Mouse (Mus musculus) spleen, adult 2 months (tissue): ENCODE data around the gene Itpr1.

ENCODE experiments used
- CTCF ChIP-seq: fragments of 200-500 bp; IDR thresholded peaks from 2 replicates; pipeline ENCODE4 v1.5.1; 2011; ENCODE audit warnings: mild to moderate bottlenecking, inconsistent platforms; ENCODE audit not compliant: insufficient read depth, insufficient read length, insufficient replicate concordance; ENCODE audit errors: extremely low read depth
- POLR2A ChIP-seq: fragments of 200-500 bp; IDR thresholded peaks from 2 replicates; pipeline ENCODE4 v1.6.1; 2011; ENCODE audit warnings: low read depth, low read length, inconsistent platforms

- TF ChIP-seq CTCF: no peak
- TF ChIP-seq POLR2A: no peak
Measured at GRCm38 (mm10) chr6:108313997-108314396, 101.1 kb downstream of the Itpr1 start.
